Mouse (Mus musculus) left cerebral cortex, postnatal 25 days (tissue): ENCODE measurements around the gene Smo. TPM values are rescaled to one million over a fixed set of nuclear protein-coding genes. Genes with fewer than 3 reads are reported as not detected.

Source experiments
- total RNA-seq, 2 experiments: library from RNA; stranded (reverse); gene quantifications; 2 replicates each; pipeline ENCODE4 v1.2.3; 2021

Smo gene
- total RNA-seq, 2 experiments from 2014 or later, result 9.5 to 9.8 TPM

Other genes with a start within 250 kb of the Smo start
- 1 to 10 TPM; 1.5 to 1.8 TPM for gene Kcp, start 227.6 kb upstream of the Smo start, total RNA-seq
- gene Irf5, start 208.9 kb upstream of the Smo start, total RNA-seq, result 1 to 10 TPM; 4.7 to 5.4 TPM
- gene Tnpo3, start 125.6 kb upstream of the Smo start, total RNA-seq, result 10 to 100 TPM; 68.5 to 69.5 TPM
- gene Tspan33, start 41.3 kb upstream of the Smo start, total RNA-seq, result 10 to 100 TPM; 30.4 to 32.0 TPM
- gene Ahcyl2, start 32.5 kb downstream of the Smo start, total RNA-seq, result 100 to 1,000 TPM; 114 to 137 TPM
- 10 to 100 TPM; 14.2 to 33.7 TPM for gene Strip2, start 181.5 kb downstream of the Smo start, total RNA-seq